Mouse (Mus musculus) heart, adult 2 months (tissue): ENCODE measurements around the gene Tnfrsf25. TPM values are rescaled to one million over a fixed set of nuclear protein-coding genes. Genes with fewer than 3 reads are reported as not detected.
A peak's percentile ranks its signal among the peaks of the same experiment; 100 is the strongest.

Experiments
- DNase-seq, 2 experiments: peaks; one replicate each; pipeline ENCODE4 v3.0.0; 2021
- H3K27ac ChIP-seq: fragments of 200-600 bp; 2 replicates; pipeline ENCODE4 v1.8.1; 2022
- H3K27me3 ChIP-seq: fragments of 200-500 bp; 2 replicates; pipeline ENCODE4 v1.6.1; 2012; ENCODE audit warnings: mild to moderate bottlenecking, low read length, inconsistent platforms, mixed read lengths; ENCODE audit not compliant: control insufficient read depth, insufficient read depth
- H3K36me3 ChIP-seq: fragments of 200-500 bp; 2 replicates; pipeline ENCODE4 v1.6.1; 2012; ENCODE audit warnings: low read length, inconsistent platforms; ENCODE audit not compliant: control insufficient read depth, insufficient read depth
- H3K4me1 ChIP-seq: fragments of 200-500 bp; 2 replicates; pipeline ENCODE4 v1.6.1; 2011; ENCODE audit warnings: low read length; ENCODE audit not compliant: control insufficient read depth, insufficient read depth
- H3K4me3 ChIP-seq: fragments of 200-600 bp; 2 replicates; pipeline ENCODE4 v1.8.1; 2022
- H3K79me2 ChIP-seq: fragments of 200-500 bp; replicated peaks from 2 replicates; pipeline ENCODE4 v1.6.1; 2012; ENCODE audit warnings: mild to moderate bottlenecking, inconsistent platforms, low read length, moderate library complexity, mixed read lengths; ENCODE audit not compliant: control insufficient read depth, insufficient read depth
- H3K9ac ChIP-seq: fragments of 200-500 bp; 2 replicates; pipeline ENCODE4 v1.6.1; 2012; ENCODE audit warnings: low read depth, mild to moderate bottlenecking, control low read depth, inconsistent platforms, low read length, mixed read lengths
- CTCF ChIP-seq: fragments of 200-600 bp; IDR thresholded peaks from 2 replicates; pipeline ENCODE4 v1.8.1; 2022; ENCODE audit warnings: antibody characterized with exemption, mild to moderate bottlenecking, moderate library complexity
- EP300 ChIP-seq: fragments of 200-500 bp; IDR thresholded peaks from 2 replicates; pipeline ENCODE4 v1.6.1; 2011; ENCODE audit warnings: low read depth, low read length, control low read depth; ENCODE audit not compliant: insufficient read depth
- POLR2A ChIP-seq: fragments of 200-500 bp; IDR thresholded peaks from 2 replicates; pipeline ENCODE4 v1.6.1; 2011; ENCODE audit warnings: mild to moderate bottlenecking, low read depth, low read length, control low read depth; ENCODE audit not compliant: insufficient read depth
- WGBS: fragments of 180-500 bp; shearing (Covaris S2); methylation state at CpG from one replicate; pipeline ENCODE4 v1.1.7; 2018; 5-methylcytosine and 5-hydroxymethylcytosine counted together
- intact Hi-C: fragments of 180-260 bp; cut with DNase I; formaldehyde crosslinking; loops from one replicate; pipeline ENCODE4 v1.15.1; 2025
- polyA plus RNA-seq: library from polyadenylated mRNA; depleted of rRNA; stranded (reverse); fragments of >200 nt; gene quantifications from 2 replicates; pipeline ENCODE4 v1.2.3, GENCODE M21; 2012
- total RNA-seq, 2 experiments: library from RNA; stranded (reverse); gene quantifications; 2 replicates each; pipeline ENCODE4 v1.2.3; 2021

Gene Tnfrsf25
- total and polyA plus RNA-seq, 3 experiments = 1.4 to 6.1 (median 2.4) TPM

GRCm38 (mm10) chr4:152155019-152155418 lies 39.3 kb downstream of the Tnfrsf25 start:
- Histone ChIP-seq H3K27me3 (peaks cover 15% of the 10 kb centered on the region), H3K36me3 (no peaks in the 10 kb centered on the region), H3K79me2 (no peaks in the 10 kb centered on the region), H3K4me3 (no peak overlapping the region), H3K4me1 (peaks cover 1% of the 10 kb centered on the region; the same call in 1 of the 2 replicates), H3K27ac (no peak overlapping the region), H3K9ac (no peak overlapping the region)
- WGBS = 54% methylated on average over 4 of the region's 4 CpGs
- TF ChIP-seq EP300 (no peak), POLR2A (no peak), CTCF (no peak)
- intact Hi-C loops = no loop called here
- DNase-seq = no peak

DNA sequence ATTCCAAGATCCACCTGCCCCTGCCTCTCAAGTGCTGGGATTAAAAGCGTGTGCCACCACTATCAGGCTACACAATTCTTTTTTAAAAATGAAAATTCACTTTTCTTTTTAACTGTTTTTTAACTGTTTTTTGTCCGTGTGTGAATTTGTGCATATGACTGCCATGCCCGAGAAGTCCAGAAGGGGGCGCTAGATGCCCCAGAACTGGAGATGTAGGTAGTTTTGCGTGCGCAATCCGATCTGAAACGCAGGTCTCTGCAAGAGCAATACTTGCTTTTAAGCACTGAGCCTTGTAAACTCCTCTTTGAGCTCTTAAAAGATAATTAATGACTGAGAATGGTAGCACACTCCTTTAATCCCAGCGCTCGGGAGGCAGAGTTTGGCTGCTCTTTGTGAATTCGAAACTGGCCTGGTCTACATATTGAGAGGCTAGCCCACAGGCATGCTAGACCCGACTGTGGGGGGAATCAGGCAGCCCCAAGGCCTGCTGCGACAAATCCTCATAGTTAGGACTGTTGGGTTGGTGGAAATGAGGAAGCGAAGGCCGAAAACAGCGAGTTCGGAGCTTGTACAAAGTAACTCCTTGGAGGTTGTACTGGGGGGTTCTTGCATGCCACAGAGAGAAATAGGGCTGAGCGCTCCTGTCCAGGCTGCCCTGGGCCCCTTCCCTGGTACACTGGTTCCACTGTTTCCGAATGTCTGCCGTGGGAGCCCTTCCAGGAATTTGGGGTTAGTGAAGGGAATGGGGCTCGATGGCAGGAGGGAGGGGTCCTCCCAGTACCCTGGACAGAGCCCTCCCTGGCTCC lies 42.2 kb downstream of the Tnfrsf25 start:
- 18% methylated on average over 21 of the region's 21 CpGs for WGBS
- DNase-seq = peak in 1 of 2 experiments; percentile 53

DNA sequence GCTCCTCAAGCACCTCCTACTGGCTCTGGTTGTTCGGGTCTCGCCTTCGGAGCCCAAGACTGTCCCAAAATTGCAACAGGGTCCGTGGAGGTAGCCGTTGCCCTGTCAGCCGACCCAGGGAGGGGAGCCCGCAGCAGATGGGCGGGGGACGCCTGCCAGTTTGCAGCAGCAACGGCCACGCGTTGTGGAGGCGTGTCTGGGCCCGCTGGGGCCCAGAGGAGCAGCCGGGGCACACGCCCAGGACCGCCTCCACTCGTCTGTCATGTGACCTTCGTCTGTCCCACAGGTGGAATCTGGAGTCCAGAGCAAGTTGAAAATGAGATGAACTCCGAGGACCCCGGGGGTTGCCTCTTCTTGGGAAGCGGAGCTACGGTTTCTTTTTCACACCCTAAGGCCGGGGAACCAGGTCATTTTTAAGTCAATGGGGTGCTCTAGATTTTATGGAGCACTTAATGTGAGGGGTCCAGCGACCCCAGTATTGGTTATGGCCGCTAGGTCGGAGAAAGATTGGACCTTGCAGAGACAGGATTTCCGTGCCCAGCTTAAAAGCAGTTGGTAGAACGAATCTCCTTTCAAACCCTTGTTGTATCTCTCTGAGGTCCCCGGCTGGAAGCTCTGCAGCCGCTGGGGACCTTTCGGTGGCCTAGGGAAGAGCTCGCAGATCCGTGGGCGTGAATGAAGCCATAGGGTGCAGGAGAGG lies 43.0 kb downstream of the Tnfrsf25 start, which contains the start of gene Hes2:
Hes2 (plus strand) TSS at position 283 of the 700 bp plus-strand sequence.
- no peaks in the 10 kb centered on the region for H3K4me1 ChIP-seq
- peak within 1 kb of the TSS; percentile 6; the same call in 1 of the 2 replicates for H3K9ac ChIP-seq
- peaks cover 15% of the 10 kb centered on the region for H3K27me3 ChIP-seq
- no peaks in the 10 kb centered on the region for H3K36me3 ChIP-seq
- H3K27ac ChIP-seq = no peak within 1 kb of the TSS
- 4% methylated on average over 35 of the region's 35 CpGs for WGBS
- no peak for TF ChIP-seq EP300
- TF ChIP-seq POLR2A = no peak
- no peak for TF ChIP-seq CTCF
- DNase-seq = peak; percentile 43
- no peaks in the 10 kb centered on the region for H3K79me2 ChIP-seq
- H3K4me3 ChIP-seq = peak within 1 kb of the TSS; percentile 34
- intact Hi-C loops = no loop called here

More for the DNA sequence above, 42.2 kb downstream of the Tnfrsf25 start:
- no peak overlapping the region for H3K9ac ChIP-seq
- no peaks in the 10 kb centered on the region for H3K79me2 ChIP-seq
- peaks cover 15% of the 10 kb centered on the region for H3K27me3 ChIP-seq
- intact Hi-C loops = no loop called here
- peaks cover 1% of the 10 kb centered on the region; the same call in 1 of the 2 replicates for H3K4me1 ChIP-seq
- no peak overlapping the region for H3K27ac ChIP-seq
- peak; percentile 88 for TF ChIP-seq CTCF
- TF ChIP-seq POLR2A = no peak
- H3K4me3 ChIP-seq = peak overlapping the region; percentile 34
- no peaks in the 10 kb centered on the region for H3K36me3 ChIP-seq

GRCm38 (mm10) chr4:152159285-152159678 lies 43.5 kb downstream of the Tnfrsf25 start:
- WGBS = 3% methylated on average over 19 of the region's 19 CpGs
- intact Hi-C loops = no loop called here
- H3K79me2 ChIP-seq = no peaks in the 10 kb centered on the region
- no peak overlapping the region for H3K9ac ChIP-seq
- peaks cover 15% of the 10 kb centered on the region for H3K27me3 ChIP-seq
- no peaks in the 10 kb centered on the region for H3K4me1 ChIP-seq
- H3K4me3 ChIP-seq = peak overlapping the region; percentile 34
- no peak for TF ChIP-seq POLR2A
- no peak for TF ChIP-seq EP300
- no peak for TF ChIP-seq CTCF
- no peaks in the 10 kb centered on the region for H3K36me3 ChIP-seq
- no peak overlapping the region for H3K27ac ChIP-seq
- DNase-seq = peak in 1 of 2 experiments; percentile 32

GRCm38 (mm10) chr4:152160748-152161147 lies 45.0 kb downstream of the Tnfrsf25 start:
- no peak overlapping the region for H3K4me3 ChIP-seq
- 55% methylated on average over 4 of the region's 4 CpGs for WGBS
- TF ChIP-seq POLR2A (no peak), EP300 (no peak), CTCF (no peak)
- intact Hi-C loops = no loop called here
- no peaks in the 10 kb centered on the region for H3K4me1 ChIP-seq
- no peak overlapping the region for H3K9ac ChIP-seq
- no peaks in the 10 kb centered on the region for H3K79me2 ChIP-seq
- H3K27me3 ChIP-seq = peaks cover 15% of the 10 kb centered on the region
- H3K27ac ChIP-seq = no peak overlapping the region
- DNase-seq = no peak
- H3K36me3 ChIP-seq = no peaks in the 10 kb centered on the region
